Mouse (Mus musculus): ENCODE measurements around the gene Ildr1. TPM values are rescaled to one million over a fixed set of nuclear protein-coding genes. Genes with fewer than 3 reads are reported as not detected.

Gene Ildr1
- polyA plus RNA-seq, 1 experiment from 2014 or later = 8.3 TPM

DNA sequence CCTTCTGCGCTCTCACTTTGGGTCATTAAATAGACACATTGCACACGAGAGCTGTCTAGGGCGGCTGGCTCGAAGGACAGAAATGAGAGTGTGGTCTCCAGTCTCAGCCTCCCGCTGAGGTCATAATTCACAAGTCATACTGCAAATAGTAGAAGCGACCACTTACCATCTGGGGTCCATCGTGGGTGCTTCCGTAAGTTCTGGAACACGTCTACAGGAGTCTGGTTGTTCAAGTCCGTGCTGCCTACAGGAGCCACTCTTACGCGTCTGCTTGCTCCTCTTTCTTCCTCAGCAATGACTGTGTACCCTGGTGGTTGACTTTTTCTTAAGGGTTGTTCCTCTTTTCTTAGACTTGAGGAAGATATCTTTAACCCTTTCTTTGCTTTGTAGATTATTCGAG is 28.0 kb upstream of the Ildr1 start, which contains the start of gene Cd86:
Gene Cd86 (minus strand): TSS at position 300 of the 400 bp plus-strand sequence.
- no peak within 1 kb of the TSS for H3K27ac ChIP-seq (ENCODE audit: low read length)
- no peaks in the 10 kb centered on the region for H3K4me1 ChIP-seq (ENCODE audit: control insufficient read depth, insufficient read depth, low read length)
- H3K9ac ChIP-seq (ENCODE audit: low read length) = no peak within 1 kb of the TSS
- no peak within 1 kb of the TSS for H3K4me3 ChIP-seq (replicated peaks; ENCODE audit: low read length)
- WGBS = 69% methylated on average over 13 of the region's 13 CpGs
- no peaks in the 10 kb centered on the region for H3K36me3 ChIP-seq (ENCODE audit: control insufficient read depth, insufficient read depth, low read length)
- no peak within 1 kb of the TSS for H3K4me2 ChIP-seq (ENCODE audit: low read depth, low read length)
- no peaks in the 10 kb centered on the region for H3K27me3 ChIP-seq (ENCODE audit: control insufficient read depth, insufficient read depth, low read length)
- no peaks in the 10 kb centered on the region for H3K9me3 ChIP-seq (replicated peaks; ENCODE audit: control insufficient read depth, low read length)
- ATAC-seq (ENCODE audit: insufficient read depth, low FRiP score) = no peak

DNA sequence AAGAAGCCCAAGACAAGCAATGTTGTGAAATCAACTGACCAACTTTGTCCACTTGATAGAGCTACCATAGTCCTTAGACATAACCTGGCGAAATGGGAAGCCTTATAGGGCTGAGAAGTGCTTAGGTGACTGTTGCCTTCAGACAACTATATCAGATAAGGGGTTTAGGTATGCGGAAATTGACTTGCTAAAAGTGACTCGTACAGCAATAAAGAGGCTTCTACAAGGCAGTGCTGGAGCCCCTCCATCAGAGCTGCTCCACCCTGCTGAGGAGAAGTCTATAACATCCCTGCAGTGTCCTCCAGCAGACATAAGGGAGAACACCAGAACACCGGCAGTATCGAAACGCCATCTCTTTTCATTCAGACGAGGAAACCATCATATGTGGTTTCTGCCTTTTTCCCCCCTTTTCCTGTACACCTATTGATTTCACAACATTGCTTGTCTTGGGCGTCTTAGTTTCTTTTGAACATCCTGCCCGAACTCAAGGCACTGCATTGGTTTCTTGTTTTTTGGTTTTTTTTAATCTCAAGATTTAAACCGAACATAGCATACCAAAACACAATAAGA is 27.2 kb upstream of the Ildr1 start:
- ATAC-seq (ENCODE audit: insufficient read depth, low FRiP score) = no peak
- no peak overlapping the region for H3K4me2 ChIP-seq (ENCODE audit: low read depth, low read length)
- H3K4me1 ChIP-seq (ENCODE audit: control insufficient read depth, insufficient read depth, low read length) = no peaks in the 10 kb centered on the region
- H3K9me3 ChIP-seq (replicated peaks; ENCODE audit: control insufficient read depth, low read length) = no peaks in the 10 kb centered on the region
- no peaks in the 10 kb centered on the region for H3K27me3 ChIP-seq (ENCODE audit: control insufficient read depth, insufficient read depth, low read length)
- no peak overlapping the region for H3K4me3 ChIP-seq (replicated peaks; ENCODE audit: low read length)
- no peak overlapping the region for H3K9ac ChIP-seq (ENCODE audit: low read length)
- no peaks in the 10 kb centered on the region for H3K36me3 ChIP-seq (ENCODE audit: control insufficient read depth, insufficient read depth, low read length)
- 81% methylated on average over 10 of the region's 10 CpGs for WGBS
- no peak overlapping the region for H3K27ac ChIP-seq (ENCODE audit: low read length)

DNA sequence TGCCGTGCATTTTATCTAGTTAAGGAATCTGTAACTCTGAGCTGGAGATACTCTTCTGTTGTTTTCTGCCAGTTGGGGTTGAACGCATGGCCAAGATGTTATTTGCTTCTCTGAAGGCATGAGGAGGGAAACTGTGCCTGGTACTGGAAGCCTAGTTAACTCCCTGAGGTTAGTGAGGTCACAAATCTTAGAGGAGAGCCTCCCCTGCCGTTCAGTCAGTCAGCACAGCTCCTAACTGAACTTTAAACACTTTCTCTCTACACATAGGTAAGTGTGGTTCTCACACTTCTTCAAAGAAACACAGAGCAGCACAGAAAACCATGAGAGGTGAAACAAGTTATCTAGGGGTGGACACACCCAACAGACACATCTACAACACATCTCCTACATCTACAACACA is 23.2 kb upstream of the Ildr1 start:
- no peaks in the 10 kb centered on the region for H3K36me3 ChIP-seq (ENCODE audit: control insufficient read depth, insufficient read depth, low read length)
- ATAC-seq (ENCODE audit: insufficient read depth, low FRiP score) = no peak
- H3K4me3 ChIP-seq (replicated peaks; ENCODE audit: low read length) = no peak overlapping the region
- H3K4me1 ChIP-seq (ENCODE audit: control insufficient read depth, insufficient read depth, low read length) = no peaks in the 10 kb centered on the region
- H3K9me3 ChIP-seq (replicated peaks; ENCODE audit: control insufficient read depth, low read length) = no peaks in the 10 kb centered on the region
- 75% methylated on average over 3 of the region's 3 CpGs for WGBS
- no peak overlapping the region for H3K27ac ChIP-seq (ENCODE audit: low read length)
- no peak overlapping the region for H3K9ac ChIP-seq (ENCODE audit: low read length)
- H3K27me3 ChIP-seq (ENCODE audit: control insufficient read depth, insufficient read depth, low read length) = no peaks in the 10 kb centered on the region
- H3K4me2 ChIP-seq (ENCODE audit: low read depth, low read length) = no peak overlapping the region

DNA sequence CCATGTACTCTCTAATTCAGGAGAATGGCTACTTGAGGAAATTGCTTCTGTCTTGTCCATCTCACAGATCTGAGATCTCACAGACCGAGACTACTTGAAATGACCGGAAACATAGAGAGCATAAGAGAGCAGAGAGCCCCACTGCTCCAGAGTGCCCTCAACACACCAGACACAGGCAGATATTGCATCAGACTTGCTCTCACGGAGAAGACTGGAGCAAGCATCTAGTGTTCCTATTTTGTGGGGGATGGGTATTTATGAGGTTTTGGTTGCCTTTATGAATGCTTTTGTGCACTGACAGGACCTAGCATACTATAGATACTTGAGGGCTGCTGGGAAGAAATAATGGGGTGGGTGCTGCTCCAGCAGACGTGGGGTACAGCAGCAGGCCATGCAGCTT is 20.6 kb upstream of the Ildr1 start:
- H3K4me3 ChIP-seq (replicated peaks; ENCODE audit: low read length) = no peak overlapping the region
- 80% methylated on average over 4 of the region's 4 CpGs for WGBS
- no peaks in the 10 kb centered on the region for H3K36me3 ChIP-seq (ENCODE audit: control insufficient read depth, insufficient read depth, low read length)
- H3K27me3 ChIP-seq (ENCODE audit: control insufficient read depth, insufficient read depth, low read length) = no peaks in the 10 kb centered on the region
- H3K27ac ChIP-seq (ENCODE audit: low read length) = no peak overlapping the region
- H3K4me2 ChIP-seq (ENCODE audit: low read depth, low read length) = no peak overlapping the region
- no peak overlapping the region for H3K9ac ChIP-seq (ENCODE audit: low read length)
- H3K9me3 ChIP-seq (replicated peaks; ENCODE audit: control insufficient read depth, low read length) = no peaks in the 10 kb centered on the region
- H3K4me1 ChIP-seq (ENCODE audit: control insufficient read depth, insufficient read depth, low read length) = no peaks in the 10 kb centered on the region
- no peak for ATAC-seq (ENCODE audit: insufficient read depth, low FRiP score)

DNA sequence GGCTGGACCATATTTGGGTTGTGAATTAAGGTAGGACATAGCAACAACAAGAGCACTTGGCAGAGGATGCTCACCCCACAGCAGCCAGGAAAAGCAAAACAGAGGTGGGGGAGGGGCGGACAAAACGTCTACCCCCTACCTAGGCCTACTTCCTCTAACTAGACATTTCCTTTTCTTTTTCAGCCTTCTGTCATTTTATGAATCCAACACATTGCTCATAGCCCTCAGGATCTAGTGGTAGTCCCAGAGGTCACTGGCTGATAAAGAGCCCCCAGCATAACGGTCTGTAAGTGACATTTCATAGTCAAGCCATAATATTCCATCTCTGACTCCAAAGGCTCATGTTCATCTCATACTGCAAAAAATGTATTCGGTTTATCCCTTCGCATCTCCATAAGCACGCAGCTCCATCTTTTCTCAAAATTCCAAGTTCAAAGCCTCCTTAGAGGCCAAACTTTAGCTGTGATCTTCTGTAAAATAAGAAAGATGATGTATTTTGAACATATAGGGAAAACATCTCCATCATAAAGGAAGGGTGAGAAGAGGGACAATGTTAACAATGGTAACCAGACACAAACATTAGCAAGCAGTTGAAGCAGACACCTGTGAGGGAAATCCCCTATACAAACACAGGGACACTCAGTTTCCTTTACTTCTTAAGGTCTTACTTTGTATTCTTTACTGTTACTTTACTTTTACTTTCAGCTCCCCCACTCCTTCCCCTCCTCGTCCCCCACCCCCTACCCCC is 19.1 kb upstream of the Ildr1 start:
- ATAC-seq (ENCODE audit: insufficient read depth, low FRiP score) = no peak
- H3K4me2 ChIP-seq (ENCODE audit: low read depth, low read length) = no peak overlapping the region
- WGBS = 70% methylated on average over 7 of the region's 7 CpGs

DNA sequence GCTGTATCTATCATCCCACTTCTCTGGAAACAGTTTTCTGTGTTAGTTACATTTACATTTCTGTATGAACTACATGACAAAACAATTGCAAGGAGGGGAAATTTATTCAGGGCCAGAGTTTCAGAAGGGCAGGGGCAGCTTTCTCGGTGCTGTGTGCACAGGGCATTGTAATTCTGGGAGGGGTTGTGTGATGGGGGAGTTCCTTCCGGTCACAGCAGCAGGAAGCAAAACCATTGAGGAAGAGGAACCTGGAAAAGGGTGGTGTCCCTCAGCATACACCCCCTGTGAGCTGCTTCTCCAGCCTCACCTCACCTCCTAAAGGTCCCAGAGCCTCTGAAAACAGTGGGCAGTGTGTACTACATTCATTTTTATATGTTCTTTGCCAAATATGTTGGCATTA is 18.5 kb upstream of the Ildr1 start:
- ATAC-seq (ENCODE audit: insufficient read depth, low FRiP score) = no peak
- Histone ChIP-seq H3K27ac (ENCODE audit: low read length) (no peak overlapping the region), H3K4me1 (ENCODE audit: control insufficient read depth, insufficient read depth, low read length) (no peaks in the 10 kb centered on the region), H3K4me3 (replicated peaks; ENCODE audit: low read length) (no peak overlapping the region), H3K4me2 (ENCODE audit: low read depth, low read length) (no peak overlapping the region), H3K36me3 (ENCODE audit: control insufficient read depth, insufficient read depth, low read length) (no peaks in the 10 kb centered on the region), H3K27me3 (ENCODE audit: control insufficient read depth, insufficient read depth, low read length) (no peaks in the 10 kb centered on the region), H3K9ac (ENCODE audit: low read length) (no peak overlapping the region), H3K9me3 (replicated peaks; ENCODE audit: control insufficient read depth, low read length) (no peaks in the 10 kb centered on the region)
- 38% methylated on average over 2 of the region's 2 CpGs for WGBS

More for the DNA sequence above, 19.1 kb upstream of the Ildr1 start:
- Histone ChIP-seq H3K9ac (ENCODE audit: low read length) (no peak overlapping the region), H3K27ac (ENCODE audit: low read length) (no peak overlapping the region), H3K4me3 (replicated peaks; ENCODE audit: low read length) (no peak overlapping the region), H3K4me1 (ENCODE audit: control insufficient read depth, insufficient read depth, low read length) (no peaks in the 10 kb centered on the region), H3K36me3 (ENCODE audit: control insufficient read depth, insufficient read depth, low read length) (no peaks in the 10 kb centered on the region), H3K27me3 (ENCODE audit: control insufficient read depth, insufficient read depth, low read length) (no peaks in the 10 kb centered on the region), H3K9me3 (replicated peaks; ENCODE audit: control insufficient read depth, low read length) (no peaks in the 10 kb centered on the region)

DNA sequence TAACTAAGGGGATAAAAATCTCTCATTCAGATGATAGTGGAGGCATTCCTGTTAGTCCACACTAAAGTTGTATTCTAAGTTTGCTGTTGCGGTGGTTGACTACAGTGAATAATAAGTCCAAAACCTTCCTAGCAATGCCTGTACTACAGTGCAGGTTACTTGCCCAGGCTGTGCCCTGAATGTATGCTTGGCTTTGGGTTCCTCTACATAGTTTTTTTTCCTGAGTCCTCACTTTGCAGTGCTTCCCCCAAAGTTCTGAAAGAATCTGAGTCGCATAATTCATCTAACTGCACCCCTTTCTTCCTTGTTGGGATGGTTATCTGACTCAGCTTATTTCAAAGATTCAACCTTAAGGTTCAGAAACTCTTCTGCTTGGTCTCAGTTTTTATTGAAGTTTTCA is 17.9 kb upstream of the Ildr1 start:
- no peak overlapping the region for H3K27ac ChIP-seq (ENCODE audit: low read length)
- no peak for ATAC-seq (ENCODE audit: insufficient read depth, low FRiP score)
- H3K9me3 ChIP-seq (replicated peaks; ENCODE audit: control insufficient read depth, low read length) = no peaks in the 10 kb centered on the region
- no peak overlapping the region for H3K4me3 ChIP-seq (replicated peaks; ENCODE audit: low read length)
- no peak overlapping the region for H3K4me2 ChIP-seq (ENCODE audit: low read depth, low read length)
- H3K4me1 ChIP-seq (ENCODE audit: control insufficient read depth, insufficient read depth, low read length) = no peaks in the 10 kb centered on the region
- H3K9ac ChIP-seq (ENCODE audit: low read length) = no peak overlapping the region
- no peaks in the 10 kb centered on the region for H3K27me3 ChIP-seq (ENCODE audit: control insufficient read depth, insufficient read depth, low read length)
- H3K36me3 ChIP-seq (ENCODE audit: control insufficient read depth, insufficient read depth, low read length) = no peaks in the 10 kb centered on the region
- WGBS = 86% methylated on average over 2 of the region's 2 CpGs

DNA sequence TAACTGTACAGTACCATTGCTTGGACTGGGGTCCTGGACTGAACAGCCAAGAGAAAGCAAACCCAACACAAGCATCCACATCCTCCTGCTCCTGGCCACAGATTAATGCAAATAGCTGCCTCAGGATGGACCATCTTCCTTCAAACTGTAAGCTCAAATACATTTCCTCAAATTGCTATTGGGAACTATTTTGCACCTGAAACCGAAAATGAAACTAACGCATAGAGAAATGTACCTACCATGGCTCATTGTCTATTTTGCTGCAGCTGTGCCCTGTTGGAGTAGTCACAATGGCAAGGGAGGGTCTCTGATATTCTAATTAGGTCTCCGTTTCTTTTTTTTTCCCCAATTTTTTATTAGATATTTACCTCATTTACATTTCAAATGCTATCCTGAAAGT is 11.9 kb upstream of the Ildr1 start:
- H3K27ac ChIP-seq (ENCODE audit: low read length) = no peak overlapping the region
- H3K4me1 ChIP-seq (ENCODE audit: control insufficient read depth, insufficient read depth, low read length) = no peaks in the 10 kb centered on the region
- no peak for ATAC-seq (ENCODE audit: insufficient read depth, low FRiP score)
- H3K9me3 ChIP-seq (replicated peaks; ENCODE audit: control insufficient read depth, low read length) = no peaks in the 10 kb centered on the region
- no peak overlapping the region for H3K4me2 ChIP-seq (ENCODE audit: low read depth, low read length)
- H3K27me3 ChIP-seq (ENCODE audit: control insufficient read depth, insufficient read depth, low read length) = no peaks in the 10 kb centered on the region
- H3K36me3 ChIP-seq (ENCODE audit: control insufficient read depth, insufficient read depth, low read length) = no peaks in the 10 kb centered on the region
- H3K9ac ChIP-seq (ENCODE audit: low read length) = no peak overlapping the region
- WGBS = 92% methylated on average over 3 of the region's 3 CpGs
- no peak overlapping the region for H3K4me3 ChIP-seq (replicated peaks; ENCODE audit: low read length)

DNA sequence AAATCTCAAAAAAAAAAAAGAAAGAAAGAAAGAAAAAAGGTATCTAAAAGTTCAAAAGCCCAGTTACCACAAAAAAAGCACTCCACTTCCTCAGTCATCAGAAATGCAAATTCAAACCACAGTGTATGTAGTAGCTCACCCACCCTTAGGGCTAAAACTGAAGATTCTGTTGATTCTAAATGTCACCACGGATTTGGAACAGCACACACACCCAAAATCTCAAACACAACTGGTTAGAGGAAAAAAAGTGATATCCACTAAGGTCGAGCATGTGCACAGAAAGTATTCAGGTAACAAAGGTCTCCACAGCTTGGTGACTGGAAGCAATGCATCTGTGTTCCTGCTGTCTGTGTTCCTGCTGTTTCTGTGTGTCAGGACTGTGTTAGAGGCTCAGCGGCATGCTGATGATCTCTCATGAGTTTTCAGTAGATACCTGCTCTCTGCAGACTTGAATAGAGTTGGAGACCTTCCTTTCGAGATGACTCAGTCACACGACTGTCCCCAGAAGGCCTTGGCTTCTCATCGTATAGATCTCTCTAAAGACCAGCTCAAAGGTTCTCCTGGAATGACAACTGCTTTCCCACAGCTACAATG is 9.4 kb upstream of the Ildr1 start:
- ATAC-seq (ENCODE audit: insufficient read depth, low FRiP score) = no peak
- H3K4me2 ChIP-seq (ENCODE audit: low read depth, low read length) = no peak overlapping the region
- no peaks in the 10 kb centered on the region for H3K36me3 ChIP-seq (ENCODE audit: control insufficient read depth, insufficient read depth, low read length)
- H3K9ac ChIP-seq (ENCODE audit: low read length) = no peak overlapping the region
- H3K4me1 ChIP-seq (ENCODE audit: control insufficient read depth, insufficient read depth, low read length) = no peaks in the 10 kb centered on the region
- no peaks in the 10 kb centered on the region for H3K27me3 ChIP-seq (ENCODE audit: control insufficient read depth, insufficient read depth, low read length)
- H3K4me3 ChIP-seq (replicated peaks; ENCODE audit: low read length) = no peak overlapping the region
- no peaks in the 10 kb centered on the region for H3K9me3 ChIP-seq (replicated peaks; ENCODE audit: control insufficient read depth, low read length)
- WGBS = 70% methylated on average over 6 of the region's 6 CpGs
- H3K27ac ChIP-seq (ENCODE audit: low read length) = no peak overlapping the region

Measured in stomach, embryonic 16.5 days (tissue).